Comparison of ENCODE assay signal across 27 mouse cellular contexts in the genomic region with DNA sequence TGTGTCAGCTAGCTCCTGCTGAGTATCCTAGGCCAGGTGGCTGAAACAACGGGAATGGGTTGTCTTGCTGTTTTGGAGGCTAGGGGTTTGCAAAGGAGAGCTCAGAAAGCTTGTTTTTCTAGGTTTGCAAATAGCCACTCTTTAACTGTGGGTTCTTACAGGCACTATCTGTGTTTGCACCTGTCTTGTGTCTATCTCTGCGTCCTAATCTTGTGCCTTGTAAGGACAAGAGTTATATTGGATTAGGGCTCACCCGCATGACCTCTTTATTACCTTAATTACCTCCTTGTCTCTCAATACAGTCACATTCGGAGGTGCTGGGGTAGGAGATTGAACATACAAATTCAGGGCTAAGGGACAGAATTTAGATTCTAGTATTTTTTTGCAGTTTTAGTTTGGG. TPM values are rescaled to one million over a fixed set of nuclear protein-coding genes. Genes with fewer than 3 reads are reported as not detected.
DNase-seq lines count a peak whose midpoint lies in the region; ATAC-seq and TF ChIP-seq lines count a peak whose summit lies in the region.
"Had no signal": no experiment of that assay in that cellular context is flagged by ENCODE, and none has a peak within 500 bp of the region (broad histone marks: within the 10 kb centered on the region; RNA-seq: fewer than 3 reads in every experiment).

No protein-coding gene starts in this region.

- no peaks in the 10 kb centered on the region for H3K9me3 ChIP-seq in liver, embryonic 12.5 days (replicated peaks)
- H3K9me3 ChIP-seq in liver, postnatal 0 days (ENCODE audit: low read length) = no peaks in the 10 kb centered on the region
- H3K9me3 ChIP-seq: forebrain, embryonic 10.5 days; forebrain, embryonic 15.5 days; heart, embryonic 12.5 days; hindbrain, embryonic 13.5 days; kidney, embryonic 15.5 days; megakaryocyte, embryonic 14.5 days had no signal

- H3K4me1 ChIP-seq in liver, embryonic 12.5 days = peaks cover 43% of the 10 kb centered on the region
- peaks cover 15% of the 10 kb centered on the region for H3K4me1 ChIP-seq in liver, postnatal 0 days (ENCODE audit: insufficient read depth)
- H3K4me1 ChIP-seq: forebrain, embryonic 15.5 days had no signal

- no peak for TF ChIP-seq CTCF in liver, postnatal 0 days (IDR thresholded peaks at IDR 0.05; ENCODE audit: low read depth)

- TF ChIP-seq EP300 in liver, postnatal 0 days (IDR thresholded peaks at IDR 0.05; ENCODE audit: low read depth) = peak; percentile 91

- ATAC-seq in liver, embryonic 12.5 days = peak; percentile 64; the same call in 1 of the 2 replicates
- ATAC-seq in liver, postnatal 0 days = peak; percentile 63
- ATAC-seq: forebrain, embryonic 15.5 days had no signal

- H3K36me3 ChIP-seq in liver, embryonic 12.5 days = no peaks in the 10 kb centered on the region
- no peaks in the 10 kb centered on the region for H3K36me3 ChIP-seq in liver, postnatal 0 days (replicated peaks; ENCODE audit: insufficient read depth, low read length)
- H3K36me3 ChIP-seq: forebrain, embryonic 10.5 days; forebrain, embryonic 15.5 days; heart, embryonic 12.5 days; hindbrain, embryonic 13.5 days; kidney, embryonic 15.5 days had no signal

- no peak overlapping the region for H3K27ac ChIP-seq in liver, embryonic 12.5 days
- no peak overlapping the region for H3K27ac ChIP-seq in liver, postnatal 0 days (ENCODE audit: low read depth)
- H3K27ac ChIP-seq: forebrain, embryonic 10.5 days; forebrain, embryonic 15.5 days; hindbrain, embryonic 13.5 days; kidney, embryonic 15.5 days; layer of hippocampus, adult 2 months had no signal

- peak overlapping the region; percentile 25; the same call in 1 of the 2 replicates for H3K4me2 ChIP-seq in liver, embryonic 12.5 days
- H3K4me2 ChIP-seq in liver, postnatal 0 days (ENCODE audit: low read depth, low read length) = peak overlapping the region; percentile 42; the same call in 1 of the 2 replicates
- H3K4me2 ChIP-seq: forebrain, embryonic 15.5 days; heart, embryonic 12.5 days; hindbrain, embryonic 13.5 days; kidney, embryonic 15.5 days had no signal

- no peak overlapping the region for H3K9ac ChIP-seq in liver, embryonic 12.5 days
- no peak overlapping the region for H3K9ac ChIP-seq in liver, postnatal 0 days (replicated peaks)
- H3K9ac ChIP-seq: forebrain, embryonic 15.5 days; heart, embryonic 12.5 days; hindbrain, embryonic 13.5 days; kidney, embryonic 15.5 days had no signal

- H3K27me3 ChIP-seq in liver, embryonic 12.5 days (replicated peaks) = no peaks in the 10 kb centered on the region
- H3K27me3 ChIP-seq in liver, postnatal 0 days (ENCODE audit: insufficient read depth, low read length) = no peaks in the 10 kb centered on the region
- H3K27me3 ChIP-seq: forebrain, embryonic 15.5 days; heart, embryonic 12.5 days; kidney, embryonic 15.5 days; megakaryocyte, embryonic 14.5 days had no signal

- no peak overlapping the region for H3K4me3 ChIP-seq in liver, embryonic 12.5 days
- H3K4me3 ChIP-seq in liver, postnatal 0 days (ENCODE audit: low read depth, low read length) = no peak overlapping the region
- H3K4me3 ChIP-seq: forebrain, embryonic 10.5 days; forebrain, embryonic 15.5 days; heart, embryonic 12.5 days; hindbrain, embryonic 13.5 days; kidney, embryonic 15.5 days; layer of hippocampus, adult 2 months; megakaryocyte, embryonic 14.5 days had no signal

- 37% methylated on average over 4 of the region's 4 CpGs for WGBS in liver, embryonic 12.5 days (ENCODE audit: insufficient replicate concordance)
- 48% methylated on average over 4 of the region's 4 CpGs for WGBS in liver, postnatal 0 days (ENCODE audit: insufficient replicate concordance)

- DNase-seq in retina, adult 2 months (ENCODE audit: low read depth, low spot score) = peak; percentile 29
- DNase-seq in retina, embryonic 14.5 days (ENCODE audit: low spot score) = no peak
- no peak for DNase-seq in liver, postnatal 0 days
- no peak for DNase-seq in cerebellum, adult 11-12 months
- no peak for DNase-seq in left cerebral cortex, adult 8-10 months (ENCODE audit: low spot score in 2 of 2)
- no peak for DNase-seq in adrenal gland, adult 18-20 months (ENCODE audit: low spot score in 2 of 2)
- DNase-seq: adrenal gland, adult 2 months; adrenal gland, postnatal 36 days; cerebellum, adult 9-10 months; cerebellum, postnatal 36 days; gastrocnemius, postnatal 36 days; heart, adult 18-20 months; heart, postnatal 4 days; kidney, adult 18-20 months; kidney, postnatal 36 days; lung, postnatal 36 days; midbrain, embryonic 14.5 days; right cerebral cortex, postnatal 25 days; thymus, postnatal 25 days had no signal

RNA-seq across cellular contexts. Expression of a gene that starts 18.9 kb away (rescaled TPM):
- polyA plus RNA-seq in liver, embryonic 12.5 days (2016; fragmentation: Nextera tagmentation; extraction: Ambion mirVana) = 14.8 and 17.5 TPM in 2 replicates
- 23.1 and 24.3 TPM in 2 replicates for polyA plus RNA-seq in liver, postnatal 0 days (2015; fragmentation: Nextera tagmentation; extraction: Ambion mirVana)
- total RNA-seq in left cerebral cortex, adult 8-10 months (2022) = 10 to 100 TPM; 56.2 to 72.4 (median 57.3) TPM
- 10 to 100 TPM; 46.8 to 54.1 TPM for total RNA-seq in adrenal gland, adult 18-20 months (2021)
